Mouse (Mus musculus) testis, adult 2 months (tissue): ENCODE measurements around the gene Sim1. TPM values are rescaled to one million over a fixed set of nuclear protein-coding genes. Genes with fewer than 3 reads are reported as not detected.

ENCODE experiments used
- H3K27ac ChIP-seq: fragments of 200-500 bp; 2 replicates; pipeline ENCODE4 v1.5.1; 2012; ENCODE audit warnings: low read depth, low read length; ENCODE audit not compliant: control insufficient read depth, insufficient read depth
- H3K27me3 ChIP-seq: fragments of 200-500 bp; 2 replicates; pipeline ENCODE4 v1.6.1; 2012; ENCODE audit warnings: mild to moderate bottlenecking, low read length, moderate library complexity; ENCODE audit not compliant: control insufficient read depth, insufficient read depth
- H3K36me3 ChIP-seq: fragments of 200-500 bp; 2 replicates; pipeline ENCODE4 v1.6.1; 2012; ENCODE audit warnings: mild to moderate bottlenecking, low read length; ENCODE audit not compliant: control insufficient read depth, insufficient read depth
- H3K4me1 ChIP-seq: fragments of 200-500 bp; 2 replicates; pipeline ENCODE4 v1.6.1; 2012; ENCODE audit warnings: low read length; ENCODE audit not compliant: control insufficient read depth, insufficient read depth
- H3K4me3 ChIP-seq: fragments of 200-500 bp; 2 replicates; pipeline ENCODE4 v1.5.1; 2012; ENCODE audit warnings: low read depth, mild to moderate bottlenecking, low read length, moderate library complexity, mixed read lengths; ENCODE audit not compliant: control insufficient read depth
- CTCF ChIP-seq: fragments of 200-500 bp; IDR thresholded peaks from 2 replicates; pipeline ENCODE4 v1.5.1; 2012; ENCODE audit warnings: low read depth, mild to moderate bottlenecking, inconsistent platforms, low read length, moderate library complexity; ENCODE audit not compliant: control insufficient read depth, insufficient read depth, insufficient replicate concordance
- POLR2A ChIP-seq: fragments of 200-500 bp; IDR thresholded peaks from 2 replicates; pipeline ENCODE4 v1.6.1; 2012; ENCODE audit warnings: low read depth, mild to moderate bottlenecking, inconsistent platforms, low read length, moderate library complexity; ENCODE audit not compliant: control insufficient read depth
- polyA plus RNA-seq: library from polyadenylated mRNA; depleted of rRNA; stranded (reverse); fragments of >200 nt; gene quantifications from 2 replicates; pipeline ENCODE4 v1.2.3, GENCODE M21; 2012

Gene Sim1
- polyA plus RNA-seq, 1 experiment: 0.04 TPM

GRCm38 (mm10) chr10:51014901-51015300, 120.3 kb downstream of the Sim1 start:
- H3K27me3 ChIP-seq: no peaks in the 10 kb centered on the region
- H3K36me3 ChIP-seq: no peaks in the 10 kb centered on the region
- no peaks in the 10 kb centered on the region for H3K4me1 ChIP-seq

DNA sequence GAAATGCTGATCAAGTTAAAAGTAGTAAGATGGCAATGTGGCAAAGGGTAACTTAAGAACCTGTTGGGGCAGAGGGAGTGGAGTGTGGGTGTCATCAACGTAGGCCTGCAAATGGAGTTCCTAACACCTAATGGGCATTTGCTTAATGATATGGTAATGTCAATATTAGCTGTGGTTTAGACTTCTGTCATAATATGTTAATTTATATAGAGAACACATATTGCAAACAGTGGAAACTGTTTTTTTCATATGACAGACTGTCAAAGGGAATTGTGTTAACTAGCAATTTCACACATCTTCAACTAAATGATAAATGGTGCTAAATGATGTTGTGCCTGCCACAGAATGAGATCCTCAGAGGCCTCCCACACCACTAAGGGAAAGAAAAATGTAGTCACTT, 120.8 kb downstream of the Sim1 start:
- Histone ChIP-seq H3K36me3 (no peaks in the 10 kb centered on the region), H3K4me3 (no peak overlapping the region), H3K4me1 (no peaks in the 10 kb centered on the region), H3K27me3 (no peaks in the 10 kb centered on the region), H3K27ac (no peak overlapping the region)
- no peak for TF ChIP-seq POLR2A
- no peak for TF ChIP-seq CTCF

More at GRCm38 (mm10) chr10:51014901-51015300, 120.3 kb downstream of the Sim1 start:
- TF ChIP-seq CTCF: no peak
- no peak for TF ChIP-seq POLR2A
- Histone ChIP-seq H3K4me3 (no peak overlapping the region), H3K27ac (no peak overlapping the region)

DNA sequence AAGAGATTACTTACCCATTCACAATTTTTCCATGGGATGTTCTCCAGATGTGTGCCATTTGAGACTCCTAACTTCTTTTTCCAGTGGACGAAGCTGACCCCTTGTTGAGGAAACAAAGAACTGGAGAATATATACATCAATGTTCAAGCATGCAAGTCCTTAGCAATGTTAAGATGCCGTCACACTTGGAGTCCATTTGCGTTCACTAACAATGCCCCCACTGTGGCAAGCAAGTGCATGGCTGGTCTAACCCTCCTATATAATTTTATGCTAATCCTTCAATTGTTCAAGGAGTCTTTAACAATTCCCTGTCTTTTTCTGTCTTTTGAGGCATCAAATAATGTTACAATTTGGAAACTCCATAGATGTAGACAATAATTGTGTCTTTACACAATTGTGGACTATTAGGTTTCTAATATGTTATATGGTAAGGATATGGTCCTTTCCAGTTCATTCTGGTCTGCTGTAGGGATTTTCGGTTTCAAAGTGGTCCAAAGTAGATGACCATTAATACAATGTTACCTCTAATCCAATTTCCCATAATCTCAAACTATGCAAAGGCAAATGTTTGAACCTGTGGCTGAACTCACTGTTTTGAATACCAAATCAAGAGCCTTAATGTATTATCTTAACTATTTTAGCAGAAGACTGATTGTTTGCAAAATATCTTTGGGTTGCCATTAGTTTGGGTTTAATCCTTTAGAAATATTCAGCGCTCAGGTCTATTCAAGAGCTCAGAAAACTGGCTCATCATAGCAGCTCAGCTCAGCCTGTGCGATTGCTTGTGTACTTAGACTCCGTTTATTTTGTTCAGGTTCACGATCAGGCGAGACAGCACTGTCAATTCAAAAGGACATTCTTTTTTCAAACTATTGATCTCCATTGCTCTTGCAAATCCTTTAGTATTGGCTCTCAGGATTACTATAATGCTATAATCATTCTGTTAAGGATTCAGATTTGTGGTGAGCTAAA, 129.0 kb downstream of the Sim1 start:
- Histone ChIP-seq H3K4me3 (no peak overlapping the region), H3K36me3 (no peaks in the 10 kb centered on the region), H3K4me1 (no peaks in the 10 kb centered on the region), H3K27me3 (no peaks in the 10 kb centered on the region), H3K27ac (no peak overlapping the region)
- TF ChIP-seq CTCF (no peak), POLR2A (no peak)
